Mouse (Mus musculus) heart, embryonic 13.5 days (tissue): Measurements from ENCODE around the gene Ddit4l. TPM values are rescaled to one million over a fixed set of nuclear protein-coding genes. Genes with fewer than 3 reads are reported as not detected.
"Not testable (repeated sequence)": the region's sequence is repeated elsewhere in the genome, so short reads cannot be mapped to it uniquely, and the experiment has no call there.

Source experiments
- ATAC-seq: fragments of 200-750 bp; cut with Nextera tagmentation; 2 replicates; pipeline ENCODE4 v1.8.0; 2017; ENCODE audit warnings: moderate TSS enrichment; ENCODE audit not compliant: insufficient number of reproducible peaks, low FRiP score, low TSS enrichment; ENCODE audit errors: extremely low read depth
- H3K27ac ChIP-seq: fragments of 300-500 bp; sonication (generic); replicated peaks from 2 replicates; pipeline ENCODE4 v1.5.1; 2015; ENCODE audit warnings: moderate library complexity, mild to moderate bottlenecking, inconsistent platforms
- H3K27me3 ChIP-seq: fragments of 300-500 bp; sonication (generic); replicated peaks from 2 replicates; pipeline ENCODE4 v1.6.1; 2015; ENCODE audit warnings: mild to moderate bottlenecking, inconsistent platforms
- H3K36me3 ChIP-seq: fragments of 300-500 bp; sonication (generic); 2 replicates; pipeline ENCODE4 v1.6.1; 2015; ENCODE audit warnings: mild to moderate bottlenecking, inconsistent platforms
- H3K4me1 ChIP-seq: fragments of 300-500 bp; sonication (generic); 2 replicates; pipeline ENCODE4 v1.6.1; 2015; ENCODE audit warnings: inconsistent platforms
- H3K4me2 ChIP-seq: fragments of 300-500 bp; sonication (generic); 2 replicates; pipeline ENCODE4 v1.6.1; 2015; ENCODE audit warnings: inconsistent platforms, mild to moderate bottlenecking, moderate library complexity
- H3K4me3 ChIP-seq: fragments of 300-500 bp; sonication (generic); 2 replicates; pipeline ENCODE4 v1.5.1; 2015; ENCODE audit warnings: moderate library complexity, mild to moderate bottlenecking, inconsistent platforms
- H3K9ac ChIP-seq: fragments of 300-500 bp; sonication (generic); 2 replicates; pipeline ENCODE4 v1.6.1; 2015; ENCODE audit warnings: inconsistent platforms, mild to moderate bottlenecking, moderate library complexity
- H3K9me3 ChIP-seq: fragments of 300-500 bp; sonication (generic); 2 replicates; pipeline ENCODE4 v1.6.1; 2016; ENCODE audit warnings: inconsistent platforms
- WGBS: fragments of 180-500 bp; shearing (Covaris S2); methylation state at CpG from one replicate; pipeline ENCODE4 v1.1.7; 2015; ENCODE audit warnings: mixed read lengths; 5-methylcytosine and 5-hydroxymethylcytosine counted together
- microRNA-seq: library from miRNA; unstranded; fragments of <30 nt; microRNA quantifications from one replicate; pipeline ENCODE4, GENCODE M21; 2016
- polyA plus RNA-seq: library from polyadenylated mRNA; unstranded; fragments of >200 nt; fragmentation: Nextera tagmentation; extraction: Ambion mirVana; gene quantifications from 2 replicates; pipeline ENCODE4 v1.2.1, GENCODE M21; 2015

The Ddit4l gene
- polyA plus RNA-seq, 1 experiment from 2014 or later: 6.3 TPM

DNA sequence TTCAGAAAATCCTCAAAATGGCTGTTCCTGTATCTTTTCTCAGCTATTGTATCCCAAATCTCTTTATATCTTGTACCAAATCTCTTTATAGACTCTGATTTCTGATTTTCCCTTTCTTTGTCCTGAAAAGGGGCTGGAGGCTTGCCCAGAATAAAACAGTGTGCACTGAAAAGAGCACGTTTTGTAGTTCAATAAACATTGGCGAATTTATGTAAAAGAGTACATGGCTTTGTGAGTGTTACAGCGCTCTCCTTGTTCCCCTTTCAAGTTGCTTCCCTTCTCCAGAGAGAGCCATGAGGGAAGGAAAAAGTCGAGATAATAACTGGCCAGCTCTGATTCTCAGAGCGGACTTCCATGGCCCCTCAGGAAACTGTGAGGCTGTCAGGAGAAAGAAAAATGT is 27.7 kb downstream of the Ddit4l start:
- 69% methylated on average over 5 of the region's 5 CpGs for WGBS
- no peaks in the 10 kb centered on the region for H3K36me3 ChIP-seq
- H3K4me1 ChIP-seq: no peaks in the 10 kb centered on the region
- H3K4me2 ChIP-seq: no peak overlapping the region
- no peaks in the 10 kb centered on the region for H3K9me3 ChIP-seq
- H3K4me3 ChIP-seq: no peak overlapping the region
- no peaks in the 10 kb centered on the region for H3K27me3 ChIP-seq
- H3K9ac ChIP-seq: no peak overlapping the region
- no peak overlapping the region for H3K27ac ChIP-seq
- ATAC-seq: no peak

GRCm38 (mm10) chr3:137652853-137653252 is 31.4 kb downstream of the Ddit4l start:
- Histone ChIP-seq H3K36me3 (no peaks in the 10 kb centered on the region), H3K27me3 (no peaks in the 10 kb centered on the region), H3K27ac (no peak overlapping the region), H3K9me3 (no peaks in the 10 kb centered on the region), H3K4me2 (no peak overlapping the region), H3K4me3 (no peak overlapping the region), H3K4me1 (no peaks in the 10 kb centered on the region), H3K9ac (no peak overlapping the region)
- WGBS: 75% methylated on average over 2 of the region's 2 CpGs
- no peak for ATAC-seq

DNA sequence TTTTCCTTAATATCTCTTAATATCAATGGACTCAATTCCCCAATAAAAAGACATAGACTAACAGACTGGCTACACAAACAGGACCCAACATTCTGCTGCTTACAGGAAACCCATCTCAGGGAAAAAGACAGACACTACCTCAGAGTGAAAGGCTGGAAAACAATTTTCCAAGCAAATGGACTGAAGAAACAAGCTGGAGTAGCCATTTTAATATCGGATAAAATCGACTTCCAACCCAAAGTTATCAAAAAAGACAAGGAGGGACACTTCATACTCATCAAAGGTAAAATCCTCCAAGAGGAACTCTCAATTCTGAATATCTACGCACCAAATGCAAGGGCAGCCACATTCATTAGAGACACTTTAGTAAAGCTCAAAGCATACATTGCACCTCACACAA is 49.8 kb downstream of the Ddit4l start, which contains the start of gene Gm21962:
Gm21962 (plus strand) TSS at position 301 of the 400 bp plus-strand sequence.
- no CpG with 5 or more reads among the region's 3 CpGs for WGBS
- not testable (repeated sequence) for H3K9me3 ChIP-seq, H3K4me1 ChIP-seq, ATAC-seq, H3K4me3 ChIP-seq, H3K9ac ChIP-seq, H3K4me2 ChIP-seq, H3K27ac ChIP-seq, H3K36me3 ChIP-seq, H3K27me3 ChIP-seq

Small RNA genes within 50 kb of the gene (microRNA-seq; reads per million reads assigned to microRNA genes)
- gene Gm22468: not detected

Other genes with a start within 250 kb of the Ddit4l start
- gene Gm21962, start 49.9 kb downstream of the Ddit4l start, polyA plus RNA-seq: not detected in 2 replicates
- 1,149 and 1,226 TPM in 2 replicates for gene H2afz, start 242.9 kb downstream of the Ddit4l start, polyA plus RNA-seq
- 7.4 and 9.9 TPM in 2 replicates for gene Dnajb14, start 246.1 kb downstream of the Ddit4l start, polyA plus RNA-seq